ENCODE assay signal across 23 mouse cellular contexts in genomic region chr8:98955803-98956202, GRCm38 (mm10).
DNase-seq lines count a peak whose midpoint lies in the region; ATAC-seq and TF ChIP-seq lines count a peak whose summit lies in the region.
"Had no signal": no experiment of that assay in that cellular context is flagged by ENCODE, and none has a peak within 500 bp of the region (broad histone marks: within the 10 kb centered on the region; RNA-seq: fewer than 3 reads in every experiment).

No protein-coding gene starts in this region.

- 17% methylated on average over 4 of the region's 4 CpGs for WGBS in forebrain, postnatal 0 days
- WGBS in forebrain, embryonic 11.5 days = 61% methylated on average over 4 of the region's 4 CpGs

- no peaks in the 10 kb centered on the region for H3K9me3 ChIP-seq in forebrain, postnatal 0 days (ENCODE audit: low read length)
- no peaks in the 10 kb centered on the region for H3K9me3 ChIP-seq in forebrain, embryonic 11.5 days (ENCODE audit: control insufficient read depth, low read length)
- H3K9me3 ChIP-seq: hindbrain, embryonic 15.5 days; kidney, embryonic 15.5 days; limb, embryonic 12.5 days; liver, embryonic 13.5 days; neural tube, embryonic 12.5 days had no signal

- no peak overlapping the region for H3K4me3 ChIP-seq in forebrain, postnatal 0 days (ENCODE audit: low read depth, low read length)
- H3K4me3 ChIP-seq in forebrain, embryonic 11.5 days (ENCODE audit: low read depth, low read length) = no peak overlapping the region
- H3K4me3 ChIP-seq: hindbrain, embryonic 15.5 days; kidney, embryonic 15.5 days; limb, embryonic 12.5 days; liver, embryonic 13.5 days; neural tube, embryonic 12.5 days had no signal

- H3K4me2 ChIP-seq in forebrain, postnatal 0 days (ENCODE audit: low read depth) = no peak overlapping the region
- H3K4me2 ChIP-seq in forebrain, embryonic 11.5 days (ENCODE audit: low read depth, low read length, severe bottlenecking) = no peak overlapping the region
- H3K4me2 ChIP-seq: hindbrain, embryonic 15.5 days; kidney, embryonic 15.5 days; limb, embryonic 12.5 days; liver, embryonic 13.5 days; lung, embryonic 14.5 days; neural tube, embryonic 12.5 days had no signal

- H3K36me3 ChIP-seq in forebrain, postnatal 0 days (ENCODE audit: insufficient read depth) = no peaks in the 10 kb centered on the region
- no peaks in the 10 kb centered on the region for H3K36me3 ChIP-seq in forebrain, embryonic 11.5 days (ENCODE audit: control insufficient read depth, insufficient read depth, low read length)
- H3K36me3 ChIP-seq: hindbrain, embryonic 15.5 days; kidney, embryonic 15.5 days; limb, embryonic 12.5 days; liver, embryonic 13.5 days; neural tube, embryonic 12.5 days had no signal

- no peak overlapping the region for H3K27ac ChIP-seq in forebrain, postnatal 0 days (ENCODE audit: low read depth, low read length)
- H3K27ac ChIP-seq in forebrain, embryonic 11.5 days (ENCODE audit: low read depth, low read length) = no peak overlapping the region
- H3K27ac ChIP-seq: hindbrain, embryonic 15.5 days; kidney, embryonic 15.5 days; limb, embryonic 12.5 days; liver, embryonic 13.5 days; neural tube, embryonic 12.5 days; stomach, postnatal 0 days had no signal

- DNase-seq in cerebellum, postnatal 4 days (ENCODE audit: low spot score in 2 of 2) = no peak
- DNase-seq in forebrain, postnatal 0 days = peak; percentile 26
- no peak for DNase-seq in forebrain, embryonic 11.5 days (ENCODE audit: low spot score)
- peak; percentile 18 to 29 for DNase-seq in cerebellum, adult 18-20 months
- DNase-seq in mesoderm, embryonic 11.5 days (ENCODE audit: low read depth, low spot score) = peak; percentile 4
- DNase-seq in layer of hippocampus, adult 9-10 months (ENCODE audit: low spot score) = no peak
- DNase-seq in urinary bladder, postnatal 10 days (ENCODE audit: low spot score) = no peak
- DNase-seq: adrenal gland, postnatal 10 days; heart, postnatal 36 days; kidney, postnatal 4 days; liver, embryonic 13.5 days; lung, embryonic 14.5 days; lung, postnatal 36 days; right cerebral cortex, postnatal 4 days had no signal

- ATAC-seq in cerebellum, adult (ENCODE audit: insufficient number of reproducible peaks, low FRiP score, low TSS enrichment) = peak; percentile 75; the same call in 1 of the 2 replicates
- ATAC-seq in forebrain, postnatal 0 days = peak; percentile 12; the same call in 1 of the 2 replicates
- ATAC-seq in forebrain, embryonic 11.5 days (replicated peaks; ENCODE audit: low FRiP score) = no peak
- ATAC-seq: activated CD4-positive, CD25-positive, alpha-beta regulatory T cell, adult 4 months; intestine, embryonic 16.5 days; Patski had no signal

- no peak for TF ChIP-seq CTCF in forebrain, postnatal 0 days (IDR thresholded peaks at IDR 0.05; ENCODE audit: low read depth)

- H3K27me3 ChIP-seq in forebrain, postnatal 0 days (ENCODE audit: insufficient read depth, low read length) = no peaks in the 10 kb centered on the region
- H3K27me3 ChIP-seq in forebrain, embryonic 11.5 days (ENCODE audit: control insufficient read depth, insufficient read depth, low read length) = no peaks in the 10 kb centered on the region
- H3K27me3 ChIP-seq: hindbrain, embryonic 15.5 days; kidney, embryonic 15.5 days; limb, embryonic 12.5 days; liver, embryonic 13.5 days; neural tube, embryonic 12.5 days; Patski had no signal

- H3K4me1 ChIP-seq in forebrain, postnatal 0 days (ENCODE audit: insufficient read depth) = no peaks in the 10 kb centered on the region
- H3K4me1 ChIP-seq in forebrain, embryonic 11.5 days (replicated peaks; ENCODE audit: control insufficient read depth, insufficient read depth, low read length) = no peaks in the 10 kb centered on the region
- H3K4me1 ChIP-seq: hindbrain, embryonic 15.5 days; kidney, embryonic 15.5 days; limb, embryonic 12.5 days; liver, embryonic 13.5 days; neural tube, embryonic 12.5 days had no signal

- H3K9ac ChIP-seq in forebrain, postnatal 0 days = no peak overlapping the region
- no peak overlapping the region for H3K9ac ChIP-seq in forebrain, embryonic 11.5 days (ENCODE audit: low read length)
- H3K9ac ChIP-seq: hindbrain, embryonic 15.5 days; kidney, embryonic 15.5 days; limb, embryonic 12.5 days; liver, embryonic 13.5 days; lung, embryonic 14.5 days; neural tube, embryonic 12.5 days had no signal

Comparison
In these comparisons a context has a peak if more than half of its experiments do, and no peak if none do; other contexts are left out.
1. DNase-seq: peak in forebrain, postnatal 0 days (single experiment), cerebellum, adult 18-20 months (2 of 2) and mesoderm, embryonic 11.5 days (single experiment); none in cerebellum, postnatal 4 days (0 of 2), forebrain, embryonic 11.5 days (single experiment), layer of hippocampus, adult 9-10 months (single experiment) and urinary bladder, postnatal 10 days (single experiment).